In genomic region chr2:27680058-27680457, GRCm38 (mm10) we compare ENCODE assay signal across 8 mouse cellular contexts. TPM values are rescaled to one million over a fixed set of nuclear protein-coding genes. Genes with fewer than 3 reads are reported as not detected.
DNase-seq lines count a peak whose midpoint lies in the region; ATAC-seq and TF ChIP-seq lines count a peak whose summit lies in the region.

No protein-coding gene starts in this region.

- no peak overlapping the region for H3K4me3 ChIP-seq in midbrain, embryonic 12.5 days
- no peak overlapping the region for H3K4me3 ChIP-seq in midbrain, embryonic 14.5 days (replicated peaks; ENCODE audit: low read depth, low read length)
- H3K4me3 ChIP-seq in heart, embryonic 16.5 days (ENCODE audit: low read length) = peak overlapping the region; percentile 66
- H3K4me3 ChIP-seq in small intestine, adult 2 months (ENCODE audit: low read depth, low read length) = peak overlapping the region; percentile 93

- H3K9me3 ChIP-seq in midbrain, embryonic 12.5 days = no peaks in the 10 kb centered on the region
- no peaks in the 10 kb centered on the region for H3K9me3 ChIP-seq in midbrain, embryonic 14.5 days (ENCODE audit: control insufficient read depth, low read length)
- no peaks in the 10 kb centered on the region for H3K9me3 ChIP-seq in heart, embryonic 16.5 days (replicated peaks; ENCODE audit: control insufficient read depth, low read length)

- H3K4me1 ChIP-seq in midbrain, embryonic 12.5 days = peaks cover 69% of the 10 kb centered on the region
- peaks cover 48% of the 10 kb centered on the region for H3K4me1 ChIP-seq in midbrain, embryonic 14.5 days (ENCODE audit: control insufficient read depth, insufficient read depth, low read length)
- peaks cover 60% of the 10 kb centered on the region for H3K4me1 ChIP-seq in heart, embryonic 16.5 days (ENCODE audit: control insufficient read depth, insufficient read depth, low read length)
- H3K4me1 ChIP-seq in small intestine, adult 2 months (ENCODE audit: control insufficient read depth, insufficient read depth, insufficient read length, low read length) = peaks cover 70% of the 10 kb centered on the region

- ATAC-seq in midbrain, embryonic 12.5 days (ENCODE audit: low FRiP score, low read depth) = no peak
- ATAC-seq in midbrain, embryonic 14.5 days (ENCODE audit: low FRiP score, low TSS enrichment) = no peak
- ATAC-seq in heart, embryonic 16.5 days (replicated peaks; ENCODE audit: extremely low read depth, insufficient read depth, low FRiP score) = peak; percentile 35

- 57% methylated on average over 6 of the region's 6 CpGs for WGBS in midbrain, embryonic 12.5 days
- WGBS in midbrain, embryonic 14.5 days = 57% methylated on average over 6 of the region's 6 CpGs
- WGBS in heart, embryonic 16.5 days = 34% methylated on average over 6 of the region's 6 CpGs
- WGBS in small intestine, adult 2 months = 16% methylated on average over 6 of the region's 6 CpGs

- peaks cover 25% of the 10 kb centered on the region; the same call in 1 of the 2 replicates for H3K27me3 ChIP-seq in midbrain, embryonic 12.5 days
- no peaks in the 10 kb centered on the region for H3K27me3 ChIP-seq in midbrain, embryonic 14.5 days (ENCODE audit: control insufficient read depth, insufficient read depth, low read length)
- no peaks in the 10 kb centered on the region for H3K27me3 ChIP-seq in heart, embryonic 16.5 days (ENCODE audit: control insufficient read depth, insufficient read depth, low read length)
- no peaks in the 10 kb centered on the region for H3K27me3 ChIP-seq in small intestine, adult 2 months (ENCODE audit: control insufficient read depth, insufficient read depth, low read length)

- H3K4me2 ChIP-seq in midbrain, embryonic 12.5 days (replicated peaks) = peak overlapping the region; percentile 89
- H3K4me2 ChIP-seq in midbrain, embryonic 14.5 days (ENCODE audit: low read length) = no peak overlapping the region; the same call in 1 of the 2 replicates
- H3K4me2 ChIP-seq in heart, embryonic 16.5 days (ENCODE audit: low read depth, low read length) = peak overlapping the region; percentile 73

- H3K36me3 ChIP-seq in midbrain, embryonic 12.5 days = no peaks in the 10 kb centered on the region
- H3K36me3 ChIP-seq in midbrain, embryonic 14.5 days (ENCODE audit: control insufficient read depth, insufficient read depth, low read length) = no peaks in the 10 kb centered on the region
- no peaks in the 10 kb centered on the region for H3K36me3 ChIP-seq in heart, embryonic 16.5 days (ENCODE audit: control insufficient read depth, insufficient read depth)
- H3K36me3 ChIP-seq in small intestine, adult 2 months (ENCODE audit: control insufficient read depth, insufficient read depth, low read length) = no peaks in the 10 kb centered on the region

- no peak overlapping the region for H3K27ac ChIP-seq in midbrain, embryonic 12.5 days (replicated peaks)
- H3K27ac ChIP-seq in midbrain, embryonic 14.5 days (replicated peaks; ENCODE audit: low read depth, low read length) = no peak overlapping the region
- H3K27ac ChIP-seq in heart, embryonic 16.5 days (ENCODE audit: low read length) = peak overlapping the region; percentile 97
- H3K27ac ChIP-seq in small intestine, adult 2 months (ENCODE audit: insufficient read depth, low read depth, low read length) = peak overlapping the region; percentile 54

- DNase-seq in midbrain, embryonic 14.5 days = no peak
- peak; percentile 33 to 69 for DNase-seq in kidney, postnatal 25 days
- no peak for DNase-seq in cerebellum, postnatal 14 days
- no peak for DNase-seq in adipocyte (ENCODE audit: low spot score)
- no peak for DNase-seq in spleen, postnatal 36 days (ENCODE audit: low spot score in 2 of 2)

- TF ChIP-seq POLR2A in small intestine, adult 2 months (IDR thresholded peaks at IDR 0.05; ENCODE audit: low read depth, low read length) = no peak

- H3K9ac ChIP-seq in midbrain, embryonic 12.5 days (replicated peaks) = peak overlapping the region; percentile 37; the same call in 1 of the 2 replicates
- no peak overlapping the region for H3K9ac ChIP-seq in midbrain, embryonic 14.5 days (replicated peaks; ENCODE audit: low read length)
- H3K9ac ChIP-seq in heart, embryonic 16.5 days (ENCODE audit: low read length) = peak overlapping the region; percentile 94

- no peak for TF ChIP-seq CTCF in small intestine, adult 2 months (IDR thresholded peaks at IDR 0.05; ENCODE audit: extremely low read depth, insufficient read length, insufficient replicate concordance, low read depth, low read length)

RNA-seq across cellular contexts. Expression of gene Rxra, which starts 3.8 kb away (rescaled TPM):
- polyA plus RNA-seq in midbrain, embryonic 12.5 days (2016; fragmentation: Nextera tagmentation; extraction: Ambion mirVana) = 8.3 and 9.5 TPM in 2 replicates
- 1.9 and 2.5 TPM in 2 replicates for polyA plus RNA-seq in midbrain, embryonic 14.5 days (2014; fragmentation: Nextera tagmentation; extraction: Ambion mirVana)
- 6.6 and 8.4 TPM in 2 replicates for polyA plus RNA-seq in heart, embryonic 16.5 days (2015; fragmentation: Nextera tagmentation; extraction: Ambion mirVana)
- 48.7 and 110 TPM in 2 replicates for polyA plus RNA-seq in small intestine, adult 2 months (2012; rRNA removed)

Comparison
In these comparisons a context has a peak if more than half of its experiments do, and no peak if none do; other contexts are left out.
1. H3K27ac ChIP-seq: peak in heart, embryonic 16.5 days (single experiment) and small intestine, adult 2 months (single experiment); none in midbrain, embryonic 12.5 days (single experiment) and midbrain, embryonic 14.5 days (single experiment).
2. H3K4me3 ChIP-seq: peak in heart, embryonic 16.5 days (single experiment) and small intestine, adult 2 months (single experiment); none in midbrain, embryonic 12.5 days (single experiment) and midbrain, embryonic 14.5 days (single experiment).
3. DNase-seq: peak in kidney, postnatal 25 days (2 of 2); none in midbrain, embryonic 14.5 days (single experiment), cerebellum, postnatal 14 days (0 of 2), adipocyte (single experiment) and spleen, postnatal 36 days (0 of 2).